Mouse (Mus musculus) small intestine, adult 10 weeks (tissue): ENCODE results near the gene Rps27. TPM values are rescaled to one million over a fixed set of nuclear protein-coding genes. Genes with fewer than 3 reads are reported as not detected.

ENCODE experiments used
- polyA plus RNA-seq: library from polyadenylated mRNA; stranded (reverse); fragments of 350-450 nt; fragmentation: Illumina TruSeq; extraction: RNeasy Lipid Tissue Mini Kit (QIAGEN cat#74804); gene quantifications from one replicate; pipeline ENCODE4 v1.2.3, GENCODE M21; 2014; ENCODE audit warnings: low replicate concordance

Rps27 gene
- 848 TPM for polyA plus RNA-seq

GRCm38 (mm10) chr3:90213377-90213866 lies at the start of gene Rps27, which contains the start of gene Rab13:
TSS of gene Rps27 (minus strand) at chr3:90213651.
TSS of gene Rab13 (plus strand) at chr3:90213695.

GRCm38 (mm10) chr3:90253653-90254418 lies 40.4 kb upstream of the Rps27 start, which contains the start of gene Crtc2:
TSS of gene Crtc2 (plus strand) at chr3:90254163.

GRCm38 (mm10) chr3:90247960-90248745 lies 34.7 kb upstream of the Rps27 start, which contains the start of gene Slc39a1:
TSS of gene Slc39a1 (plus strand) at chr3:90248172.

GRCm38 (mm10) chr3:90242984-90243775 lies 29.7 kb upstream of the Rps27 start, which contains the start of gene Creb3l4:
TSS of gene Creb3l4 (minus strand) at chr3:90243512.

GRCm38 (mm10) chr3:90231507-90232333 lies 18.3 kb upstream of the Rps27 start, which contains the start of gene Jtb:
TSS of gene Jtb (plus strand) at chr3:90231597.

Other genes with a start within 250 kb of the Rps27 start
- gene Hax1, start 214.9 kb downstream of the Rps27 start, polyA plus RNA-seq = 26.7 TPM
- gene 4933434E20Rik, start 162.0 kb downstream of the Rps27 start, polyA plus RNA-seq = 86.9 TPM
- gene Ubap2l, start 161.0 kb downstream of the Rps27 start, polyA plus RNA-seq = 60.7 TPM
- gene Tpm3, start 141.0 kb downstream of the Rps27 start, polyA plus RNA-seq = 255 TPM
- 0.07 TPM for gene Nup210l, start 109.5 kb downstream of the Rps27 start, polyA plus RNA-seq
- gene Rab13, start within 50 bp of the Rps27 start, polyA plus RNA-seq = 2.2 TPM
- 152 TPM for gene Jtb, start 17.9 kb upstream of the Rps27 start, polyA plus RNA-seq
- gene Creb3l4, start 29.9 kb upstream of the Rps27 start, polyA plus RNA-seq = 3.1 TPM
- gene Slc39a1, start 34.5 kb upstream of the Rps27 start, polyA plus RNA-seq = 62.4 TPM
- 10.5 TPM for gene Crtc2, start 40.5 kb upstream of the Rps27 start, polyA plus RNA-seq
- gene Dennd4b, start 51.5 kb upstream of the Rps27 start, polyA plus RNA-seq = 0.48 TPM
- gene Gatad2b, start 79.5 kb upstream of the Rps27 start, polyA plus RNA-seq = 20.5 TPM
- not detected for gene Slc27a3, start 176.3 kb upstream of the Rps27 start, polyA plus RNA-seq
- gene Ints3, start 220.0 kb upstream of the Rps27 start, polyA plus RNA-seq = 8.9 TPM